Mouse (Mus musculus) urinary bladder, postnatal 25 days (tissue): ENCODE measurements around the gene Mboat1.

Experiments used
- DNase-seq: peaks from one replicate; pipeline ENCODE4 v3.0.0; 2022; ENCODE audit warnings: low spot score

Gene Mboat1

DNA sequence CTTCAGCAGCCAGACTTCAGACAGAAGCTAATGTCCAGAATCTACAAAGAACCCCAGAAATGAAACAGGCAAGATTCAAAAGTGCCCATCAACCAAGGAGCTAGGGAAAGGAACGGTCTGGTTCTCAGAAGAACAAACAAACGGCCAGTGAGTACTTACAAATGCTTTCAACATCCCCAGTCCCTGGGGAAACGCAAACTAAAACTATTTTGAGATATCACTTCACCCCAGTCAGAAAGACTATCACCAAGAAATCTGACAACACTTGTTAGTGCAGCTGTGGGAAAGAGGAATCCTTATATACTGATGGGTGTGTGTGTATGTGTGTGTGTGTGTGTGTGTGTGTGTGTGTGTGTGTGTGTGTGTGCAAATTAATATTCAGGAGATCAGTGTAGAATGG, 116.4 kb downstream of the Mboat1 start:
- no peak for DNase-seq

DNA sequence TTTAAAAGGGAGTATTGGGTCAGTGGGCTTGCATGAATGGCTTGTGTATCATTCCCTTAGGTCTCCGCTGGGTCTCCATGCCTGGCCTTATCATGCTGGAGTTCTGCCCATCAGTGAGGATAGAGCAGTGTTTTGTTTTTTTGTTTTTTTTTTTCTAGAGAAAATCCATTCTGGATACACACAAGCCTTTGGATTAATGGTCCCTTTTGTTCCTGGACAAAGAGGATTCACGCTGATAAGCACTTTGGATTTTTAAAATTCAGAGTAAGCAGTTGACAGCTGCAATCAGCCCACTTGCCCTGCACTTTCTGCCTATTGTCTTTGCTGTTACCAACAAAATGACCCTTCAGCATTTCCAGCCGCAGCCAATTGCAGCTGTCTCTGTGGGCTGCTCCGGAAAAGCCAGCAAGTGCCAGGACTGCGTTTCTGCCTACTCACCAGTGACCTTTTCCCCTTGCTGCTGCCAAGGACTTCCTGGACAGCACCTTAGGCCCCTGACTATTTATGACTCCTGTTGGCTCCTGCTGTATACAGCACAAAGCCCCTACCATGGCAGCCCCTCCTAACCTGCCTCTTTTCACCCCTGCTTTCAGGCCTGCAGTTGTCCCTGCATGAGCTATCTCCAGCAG, 117.5 kb downstream of the Mboat1 start:
- DNase-seq = no peak

DNA sequence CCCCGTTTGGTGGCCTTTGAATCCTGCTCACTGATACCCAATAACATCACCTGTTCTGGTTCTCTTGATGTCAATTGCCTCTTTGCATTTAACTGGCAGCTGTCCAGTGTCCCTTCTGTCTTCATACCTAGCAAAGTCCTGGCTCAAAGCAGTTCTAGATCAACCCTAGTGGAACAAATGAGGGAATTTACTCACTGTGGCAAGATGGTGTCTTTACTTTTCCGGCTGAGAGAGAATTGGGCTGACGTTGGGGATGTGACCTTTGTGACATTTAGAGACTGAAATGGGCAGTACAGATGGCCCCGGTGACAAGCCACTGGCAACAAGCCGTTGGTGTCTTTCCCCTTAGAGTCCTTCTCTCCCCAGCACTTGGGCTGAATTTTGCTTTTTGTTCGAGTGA, 118.1 kb downstream of the Mboat1 start:
- no peak for DNase-seq

DNA sequence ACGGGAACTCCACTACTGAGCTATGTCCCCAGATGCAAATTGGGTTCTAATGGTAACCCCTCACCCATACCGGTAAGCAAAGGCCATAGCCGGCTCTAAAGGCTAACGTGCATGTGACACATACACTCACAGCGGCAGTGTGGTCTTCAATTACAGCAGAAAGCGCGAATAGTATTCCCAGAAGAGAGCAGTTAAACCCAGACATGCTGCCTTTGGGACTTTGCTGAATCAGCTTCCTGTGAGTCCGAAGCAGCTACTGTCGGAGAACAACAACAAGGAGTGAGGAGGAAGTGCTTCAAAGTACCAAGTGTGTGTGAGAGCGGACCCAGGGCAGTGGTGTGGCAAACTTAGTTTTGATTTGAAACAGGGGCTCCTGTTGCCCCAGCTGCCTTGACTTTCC, 122.5 kb downstream of the Mboat1 start:
- no peak for DNase-seq

DNA sequence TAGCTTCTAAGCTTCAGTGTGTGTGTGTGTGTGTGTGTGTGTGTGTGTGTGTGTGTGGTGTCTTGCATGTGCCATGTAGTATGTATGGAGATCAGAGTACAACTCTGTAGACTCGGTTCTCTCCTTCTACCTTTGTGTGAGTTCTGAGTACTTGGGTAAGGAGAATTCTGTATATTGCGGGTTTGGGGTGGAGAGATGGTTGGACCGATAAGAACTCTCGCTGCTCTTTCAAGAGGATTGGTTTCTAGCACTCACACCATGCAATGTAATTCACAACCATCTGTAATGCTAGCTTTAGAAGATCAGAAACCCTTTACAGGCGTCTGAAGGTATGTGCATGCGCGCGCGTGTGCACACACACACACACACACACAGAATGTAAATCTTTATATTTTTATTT, 123.0 kb downstream of the Mboat1 start:
- no peak for DNase-seq

DNA sequence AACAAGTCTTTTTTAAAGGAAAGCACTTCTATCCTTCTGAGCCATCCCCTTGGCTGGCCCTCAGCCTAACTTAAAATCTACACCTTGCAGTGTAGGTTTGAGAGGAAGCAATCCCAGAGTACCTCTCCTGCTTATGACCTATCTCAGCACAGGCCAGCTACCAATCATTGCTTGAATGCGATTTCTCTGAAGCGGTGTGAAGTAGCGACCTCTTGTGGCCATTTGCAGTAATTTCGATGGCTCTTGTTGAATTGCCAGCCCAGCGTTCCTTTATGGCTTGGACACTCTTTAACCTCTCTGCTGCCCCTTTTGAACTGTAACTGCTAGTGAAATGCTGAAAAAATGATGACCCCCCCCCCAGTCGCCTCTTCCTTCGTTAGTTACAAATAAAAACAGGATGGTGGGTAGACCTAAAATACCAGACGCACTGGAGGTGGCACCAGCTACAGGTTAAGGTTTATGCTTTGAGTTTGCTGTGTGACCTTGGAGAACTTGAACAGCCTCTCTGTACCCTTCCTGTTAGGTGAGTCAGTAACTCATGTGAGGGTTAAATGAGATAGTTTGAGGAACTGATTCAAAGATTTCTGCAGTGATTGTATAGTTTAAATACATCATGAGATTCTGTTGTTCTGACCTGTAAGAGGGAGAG, 123.7 kb downstream of the Mboat1 start:
- DNase-seq = peak; percentile 57

DNA sequence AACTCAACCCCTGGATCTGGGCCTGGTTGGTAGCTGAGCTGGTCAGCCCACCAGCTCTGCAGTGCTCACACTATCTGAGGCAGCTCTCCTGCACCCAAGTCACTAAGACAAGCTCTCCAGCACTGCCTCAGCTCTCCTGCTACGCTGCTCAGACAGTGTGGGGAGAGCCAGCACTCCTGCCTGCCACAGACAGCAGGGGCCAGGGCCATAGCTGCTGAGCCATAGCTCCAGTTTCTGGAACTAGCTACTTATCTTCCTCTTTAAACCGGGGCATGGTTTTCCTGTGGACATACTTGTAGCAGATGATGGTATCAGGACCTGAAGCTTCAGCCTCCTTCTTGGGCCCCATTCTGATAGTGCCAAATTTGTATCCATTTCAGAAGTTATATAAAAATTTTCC, 127.4 kb downstream of the Mboat1 start:
- DNase-seq = no peak

DNA sequence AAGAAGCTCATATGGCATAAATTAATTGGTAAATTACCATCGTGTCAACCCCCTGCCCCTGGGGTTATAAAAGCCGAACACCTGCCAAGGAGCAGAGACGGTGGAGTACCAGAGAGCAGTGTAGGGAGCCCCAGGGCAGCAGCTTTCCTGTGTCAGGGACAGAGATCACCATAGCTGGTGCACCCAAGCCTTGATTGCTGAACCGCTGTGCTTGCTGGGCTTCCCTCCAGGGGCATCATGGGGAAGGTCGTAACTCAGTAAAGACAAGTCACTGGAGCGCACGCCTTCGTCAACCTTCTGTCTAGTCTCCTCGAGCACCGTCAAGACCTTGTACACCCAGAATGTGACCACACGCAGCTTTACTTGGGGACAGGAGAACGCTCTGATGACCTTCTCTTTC, 128.0 kb downstream of the Mboat1 start:
- DNase-seq = no peak

DNA sequence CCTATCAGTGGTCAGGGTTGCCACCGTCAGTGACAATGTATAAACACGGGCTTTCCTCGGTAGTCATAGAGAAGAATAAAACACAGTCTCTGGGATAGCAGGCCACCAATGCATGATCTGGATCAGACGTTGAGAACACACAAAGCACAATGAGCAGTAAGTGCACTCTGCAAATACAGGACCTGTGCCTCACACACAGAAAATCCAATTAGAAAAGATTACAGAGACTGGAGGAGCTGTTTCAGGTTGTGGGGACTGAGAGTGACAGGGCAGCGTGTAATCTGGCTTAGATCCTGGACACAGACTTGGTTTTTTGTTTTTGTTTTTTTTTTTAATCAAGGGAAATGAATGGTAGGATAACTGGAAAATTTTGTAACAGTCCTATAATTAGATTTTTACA, 128.5 kb downstream of the Mboat1 start:
- no peak for DNase-seq

DNA sequence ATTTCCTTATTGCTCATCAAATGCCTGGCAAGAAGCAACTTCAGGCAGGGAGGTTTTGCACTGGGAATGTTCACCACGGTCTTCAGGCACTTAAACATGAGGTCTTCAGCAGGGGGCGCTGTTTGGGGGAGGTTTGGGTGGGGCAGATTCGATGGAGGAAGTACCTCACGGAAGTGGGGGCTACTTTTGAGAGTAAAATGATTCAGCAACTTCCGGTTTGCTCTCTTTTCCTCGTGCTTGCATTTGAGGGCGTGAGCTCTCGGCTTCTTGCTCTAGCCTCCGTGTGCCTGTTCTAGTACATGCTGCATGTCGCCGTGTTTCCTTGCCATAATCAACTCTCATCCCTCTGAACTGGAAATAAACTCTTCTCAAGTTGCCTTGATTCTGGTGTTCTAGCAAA, 129.7 kb downstream of the Mboat1 start:
- no peak for DNase-seq

DNA sequence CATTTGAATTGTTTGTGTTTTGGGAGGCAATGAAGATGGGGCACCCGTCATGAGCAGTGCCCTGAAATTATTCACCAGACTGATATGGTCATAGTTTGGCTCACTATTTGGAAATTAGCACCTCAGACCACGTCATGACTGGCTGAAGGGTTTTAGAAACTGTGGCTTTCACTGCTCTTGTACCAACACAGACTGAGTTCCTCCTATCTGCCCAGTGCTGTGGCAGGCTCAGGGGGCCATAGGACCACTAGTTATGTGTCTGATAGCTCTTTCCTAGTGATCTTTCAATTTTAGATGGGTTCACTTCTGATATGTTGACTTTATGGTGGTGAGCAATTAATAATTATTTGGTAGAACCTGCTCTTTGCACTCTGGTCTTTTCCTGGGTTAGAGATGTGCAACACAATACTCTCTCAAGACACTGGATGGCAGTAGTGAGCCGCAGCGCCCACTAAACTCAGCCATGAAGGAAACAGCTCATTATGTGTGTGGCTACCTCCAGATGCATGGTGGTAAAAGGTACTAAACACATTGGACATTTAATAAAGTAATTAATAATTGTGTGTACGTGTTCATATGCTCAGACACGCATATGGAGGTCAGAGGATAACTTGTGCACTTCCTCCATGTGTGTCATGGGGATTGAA, 135.9 kb downstream of the Mboat1 start:
- peak; percentile 35 for DNase-seq
